Mouse (Mus musculus): ENCODE data around the gene Zc3h6. TPM values are rescaled to one million over a fixed set of nuclear protein-coding genes. Genes with fewer than 3 reads are reported as not detected.

Zc3h6 gene
- polyA plus RNA-seq, 1 experiment, result 1.4 TPM

- WGBS, result 3% methylated on average over 62 of the region's 62 CpGs
- Histone ChIP-seq H3K4me1 (ENCODE audit: control insufficient read depth, insufficient read depth, insufficient read length) (peaks cover 3% of the 10 kb centered on the region; the same call in 1 of the 2 replicates), H3K36me3 (ENCODE audit: control insufficient read depth, insufficient read depth, low read length) (no peaks in the 10 kb centered on the region), H3K27ac (ENCODE audit: insufficient read depth, low read length) (no peak within 1 kb of the TSS), H3K4me3 (ENCODE audit: extremely low read depth, insufficient read depth, insufficient read length) (peak within 1 kb of the TSS; percentile 79), H3K27me3 (ENCODE audit: control insufficient read depth, insufficient read depth, low read length) (no peaks in the 10 kb centered on the region)
- TF ChIP-seq CTCF (IDR thresholded peaks at IDR 0.05; ENCODE audit: extremely low read depth, insufficient read depth, insufficient read length, insufficient replicate concordance), result no peak
- TF ChIP-seq POLR2A (IDR thresholded peaks at IDR 0.05; ENCODE audit: low read depth, low read length), result no peak
- DNase-seq (ENCODE audit: low read depth in 1 of 2, low spot score in 2 of 2), result peak; percentile 32 to 73
Observed at GRCm38 (mm10) chr2:129065437-129066282, 98.5 kb downstream of the Zc3h6 start, which contains the start of gene Ttl. Gene Ttl (plus strand): TSS chr2:129065942.

GRCm38 (mm10) chr2:129066326-129066725 is 99.1 kb downstream of the Zc3h6 start:
- peaks cover 3% of the 10 kb centered on the region; the same call in 1 of the 2 replicates for H3K4me1 ChIP-seq (ENCODE audit: control insufficient read depth, insufficient read depth, insufficient read length)
- TF ChIP-seq CTCF (IDR thresholded peaks at IDR 0.05; ENCODE audit: extremely low read depth, insufficient read depth, insufficient read length, insufficient replicate concordance), result no peak
- no peak for TF ChIP-seq POLR2A (IDR thresholded peaks at IDR 0.05; ENCODE audit: low read depth, low read length)
- no peak overlapping the region for H3K27ac ChIP-seq (ENCODE audit: insufficient read depth, low read length)
- peak overlapping the region; percentile 79 for H3K4me3 ChIP-seq (ENCODE audit: extremely low read depth, insufficient read depth, insufficient read length)
- peak in 1 of 2 experiments; percentile 7 for DNase-seq (ENCODE audit: low read depth in 1 of 2, low spot score in 2 of 2)
- no peaks in the 10 kb centered on the region for H3K36me3 ChIP-seq (ENCODE audit: control insufficient read depth, insufficient read depth, low read length)
- WGBS, result 2% methylated on average over 20 of the region's 20 CpGs
- H3K27me3 ChIP-seq (ENCODE audit: control insufficient read depth, insufficient read depth, low read length), result no peaks in the 10 kb centered on the region

Other genes starting within 250 kb of the Zc3h6 start
- gene Tmem87b, start 149.3 kb upstream of the Zc3h6 start, polyA plus RNA-seq (2012; rRNA removed), result 5.6 and 5.9 TPM in 2 replicates
- gene Fbln7, start 104.4 kb upstream of the Zc3h6 start, polyA plus RNA-seq (2012; rRNA removed), result 0.28 and 0.31 TPM in 2 replicates
- gene Zc3h8, start 23.3 kb upstream of the Zc3h6 start, polyA plus RNA-seq (2012; rRNA removed), result 0.63 and 1.0 TPM in 2 replicates
- gene Gm10762, start 323 bp downstream of the Zc3h6 start, polyA plus RNA-seq (2012; rRNA removed), result 2.7 and 3.1 TPM in 2 replicates
- 0.01 TPM in 1 of 2 replicates, not detected in the other for gene Vinac1, start 80.8 kb downstream of the Zc3h6 start, polyA plus RNA-seq (2012; rRNA removed)
- gene Ttl, start 98.5 kb downstream of the Zc3h6 start, polyA plus RNA-seq (2012; rRNA removed), result 2.1 and 2.2 TPM in 2 replicates
- gene Polr1b, start 133.6 kb downstream of the Zc3h6 start, polyA plus RNA-seq (2012; rRNA removed), result 22.2 and 23.9 TPM in 2 replicates
- 17.8 and 20.4 TPM in 2 replicates for gene Chchd5, start 162.3 kb downstream of the Zc3h6 start, polyA plus RNA-seq (2012; rRNA removed)
- gene Slc20a1, start 231.4 kb downstream of the Zc3h6 start, polyA plus RNA-seq (2012; rRNA removed), result 29.9 and 34.8 TPM in 2 replicates